Comparison of ENCODE assay signal across 8 mouse cellular contexts in the genomic region with DNA sequence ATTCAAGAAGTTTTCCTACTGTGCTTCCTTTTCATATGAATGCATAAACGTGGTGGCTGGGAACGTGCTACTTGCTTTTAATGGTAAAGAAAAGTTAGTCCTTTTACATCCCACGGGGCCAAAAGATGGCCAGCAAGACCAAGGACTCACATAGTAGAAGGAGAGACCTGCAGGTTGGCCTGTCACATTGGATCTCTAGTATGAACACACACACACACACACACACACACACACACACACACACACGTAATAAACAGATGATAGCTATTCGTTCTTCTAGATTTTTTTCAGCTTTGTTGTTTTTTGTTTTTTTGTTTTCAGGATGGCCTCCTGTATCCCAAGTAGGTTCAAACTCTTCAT. TPM values are rescaled to one million over a fixed set of nuclear protein-coding genes. Genes with fewer than 3 reads are reported as not detected.
DNase-seq lines count a peak whose midpoint lies in the region; ATAC-seq and TF ChIP-seq lines count a peak whose summit lies in the region.

No protein-coding gene starts in this region.

- WGBS in heart, embryonic 14.5 days: 39% methylated on average over 5 of the region's 5 CpGs
- 27% methylated on average over 5 of the region's 5 CpGs for WGBS in forebrain, postnatal 0 days
- 25% methylated on average over 3 of the region's 5 CpGs for WGBS in macrophage (ENCODE audit: missing documents)

- in situ Hi-C loops in ES-E14 (cut with MboI; ENCODE audit: low sequenced_read_pairs in 2 of 2, unreplicated experiment in 2 of 2): no loop called here

- peak overlapping the region; percentile 54 to 68 for H3K27ac ChIP-seq in heart, embryonic 14.5 days (replicated peaks in 1 of 2; ENCODE audit: control insufficient read depth in 1 of 2, insufficient read depth in 1 of 2, low read depth in 2 of 2, low read length in 2 of 2)
- H3K27ac ChIP-seq in ES-E14 (ENCODE audit: insufficient read depth, low read depth, low read length, poor library complexity, severe bottlenecking) (no peak overlapping the region), macrophage (peak overlapping the region; percentile 29)
- H3K27ac ChIP-seq in forebrain, postnatal 0 days (ENCODE audit: low read depth, low read length): peak overlapping the region; percentile 84

- H3K9ac ChIP-seq in heart, embryonic 14.5 days (ENCODE audit: low read length): peak overlapping the region; percentile 92
- H3K9ac ChIP-seq in ES-E14 (ENCODE audit: insufficient read depth, low read depth, low read length, poor library complexity, severe bottlenecking): peak overlapping the region; percentile 87; the same call in 1 of the 2 replicates
- peak overlapping the region; percentile 83 for H3K9ac ChIP-seq in forebrain, postnatal 0 days

- no peak for DNase-seq in heart, postnatal 10 days
- DNase-seq in ES-E14 (ENCODE audit: low read depth, low spot score): no peak
- DNase-seq in forebrain, postnatal 0 days: no peak
- no peak for DNase-seq in adrenal gland, adult 18-20 months (ENCODE audit: low spot score in 2 of 2)
- DNase-seq in thymus, adult 18-20 months: no peak

- H3K27me3 ChIP-seq in heart, embryonic 14.5 days (ENCODE audit: control insufficient read depth, insufficient read depth, low read length): no peaks in the 10 kb centered on the region
- H3K27me3 ChIP-seq in forebrain, postnatal 0 days (ENCODE audit: insufficient read depth, low read length): no peaks in the 10 kb centered on the region

- H3K79me2 ChIP-seq in macrophage (ENCODE audit: inconsistent target): peaks cover 20% of the 10 kb centered on the region

- peaks cover 52% of the 10 kb centered on the region for H3K36me3 ChIP-seq in heart, embryonic 14.5 days (ENCODE audit: control insufficient read depth, insufficient read depth, low read length)
- H3K36me3 ChIP-seq in ES-E14 (ENCODE audit: control insufficient read depth, insufficient read depth, low read length, poor library complexity, severe bottlenecking): peaks cover 8% of the 10 kb centered on the region; the same call in 1 of the 2 replicates
- H3K36me3 ChIP-seq in forebrain, postnatal 0 days (ENCODE audit: insufficient read depth): peaks cover 29% of the 10 kb centered on the region
- peaks cover 30% of the 10 kb centered on the region for H3K36me3 ChIP-seq in macrophage (ENCODE audit: inconsistent target)

- TF ChIP-seq CTCF in forebrain, postnatal 0 days (IDR thresholded peaks at IDR 0.05; ENCODE audit: low read depth): no peak

- H3K4me1 ChIP-seq in heart, embryonic 14.5 days (ENCODE audit: control insufficient read depth in 2 of 2, insufficient read depth in 2 of 2, low read length in 2 of 2): peaks cover 4 to 20% of the 10 kb centered on the region in 2 experiments
- peaks cover 0 to 2% of the 10 kb centered on the region in 2 experiments; a peak in 1 of 4 replicates for H3K4me1 ChIP-seq in ES-E14 (ENCODE audit: control insufficient read depth in 2 of 2, insufficient read depth in 2 of 2, low read length in 2 of 2, poor library complexity in 1 of 2)
- H3K4me1 ChIP-seq in forebrain, postnatal 0 days (ENCODE audit: insufficient read depth): peaks cover 9% of the 10 kb centered on the region; the same call in 1 of the 2 replicates

- H3K9me3 ChIP-seq in heart, embryonic 14.5 days (ENCODE audit: control insufficient read depth, low read length): no peaks in the 10 kb centered on the region
- H3K9me3 ChIP-seq in ES-E14 (ENCODE audit: control insufficient read depth, insufficient read depth, low read depth, low read length): no peaks in the 10 kb centered on the region
- H3K9me3 ChIP-seq in forebrain, postnatal 0 days (ENCODE audit: low read length): no peaks in the 10 kb centered on the region

- peak overlapping the region; percentile 78 for H3K4me2 ChIP-seq in heart, embryonic 14.5 days (ENCODE audit: low read length)
- peak overlapping the region; percentile 63 for H3K4me2 ChIP-seq in forebrain, postnatal 0 days (ENCODE audit: low read depth)

- no peak for ATAC-seq in heart, embryonic 14.5 days (ENCODE audit: insufficient number of reproducible peaks, insufficient read depth, low FRiP score, low read depth)
- ATAC-seq in forebrain, postnatal 0 days: peak; percentile 15; the same call in 1 of the 2 replicates
- no peak for ATAC-seq in frontal cortex, adult (ENCODE audit: low TSS enrichment)

- peak overlapping the region; percentile 59 to 90 for H3K4me3 ChIP-seq in heart, embryonic 14.5 days (ENCODE audit: control insufficient read depth in 1 of 2, insufficient read depth in 1 of 2, low read depth in 1 of 2, low read length in 2 of 2)
- peak overlapping the region; percentile 60 to 69 for H3K4me3 ChIP-seq in ES-E14 (ENCODE audit: insufficient read depth in 1 of 2, low read depth in 1 of 2, low read length in 2 of 2, poor library complexity in 1 of 2, severe bottlenecking in 1 of 2)
- H3K4me3 ChIP-seq in forebrain, postnatal 0 days (ENCODE audit: low read depth, low read length): peak overlapping the region; percentile 71
- H3K4me3 ChIP-seq in macrophage (ENCODE audit: inconsistent target): peak overlapping the region; percentile 51; the same call in 1 of the 2 replicates

- intact Hi-C loops in heart, postnatal 10 days (cut with DNase I): loop anchor here (2.0 to 10.0 kb wide), 2 partner anchors 114 to 388 kb away; a partner anchor contains a TSS

TF ChIP-seq in ES-E14, 5 proteins besides CTCF, POLR2A, EP300 and RAD21:
- no peak for TF ChIP-seq MAFK (IDR thresholded peaks at IDR 0.05; ENCODE audit: insufficient read depth, low read depth, low read length)
- TF ChIP-seq HCFC1 (IDR thresholded peaks at IDR 0.05; ENCODE audit: borderline replicate concordance, insufficient read depth, low read length): no peak
- no peak for TF ChIP-seq ZC3H11A (IDR thresholded peaks at IDR 0.05; ENCODE audit: borderline replicate concordance, low read depth, low read length)
- TF ChIP-seq CHD2 (IDR thresholded peaks at IDR 0.05; ENCODE audit: low read depth, low read length): no peak
- no peak for TF ChIP-seq ZNF384 (IDR thresholded peaks at IDR 0.05; ENCODE audit: low read depth, low read length)

RNA-seq across cellular contexts. Expression of a gene that starts 0.4 kb away (rescaled TPM):
- polyA plus RNA-seq in heart, embryonic 14.5 days (2014; fragmentation: Nextera tagmentation; extraction: Ambion mirVana): 14.2 and 15.4 TPM in 2 replicates
- 1 to 10 TPM; 4.8 to 5.6 TPM for total RNA-seq in heart, postnatal 10 days (2021)
- total RNA-seq in ES-E14 (2012; rRNA removed): 6.9 and 7.5 TPM in 2 replicates
- total RNA-seq in forebrain, postnatal 0 days (2014; rRNA removed): 8.9 and 13.8 TPM in 2 replicates
- polyA plus RNA-seq in forebrain, postnatal 0 days (2015; fragmentation: Nextera tagmentation; extraction: Ambion mirVana): 39.2 and 42.1 TPM in 2 replicates
- 1 to 10 TPM in 20 of 26 experiments, under 1 TPM in 3, not detected in 3; 0.81 to 7.8 (median 2.2) TPM for total RNA-seq in macrophage (2018; cell fraction: chromatin; rRNA removed)
- total RNA-seq in macrophage (2018; cell fraction: cytosol; rRNA removed): 10 to 100 TPM; 12.2 to 22.8 (median 17.3) TPM
- 1 to 10 TPM; 1.1 to 9.9 (median 4.3) TPM for total RNA-seq in macrophage (2018; cell fraction: nucleus; rRNA removed)
- polyA plus RNA-seq in macrophage (2018): 15.4 to 25.0 TPM (median 23.6 TPM) in 3 replicates
- total RNA-seq in adrenal gland, adult 18-20 months (2021): 10 to 100 TPM; 11.9 to 13.3 TPM
